Mouse (Mus musculus): ENCODE data around the gene Gap43. TPM values are rescaled to one million over a fixed set of nuclear protein-coding genes. Genes with fewer than 3 reads are reported as not detected.

Gene Gap43
- total and polyA plus RNA-seq, 2 experiments from 2014 or later: 874 to 2,398 TPM

GRCm38 (mm10) chr16:42275518-42276215 is 64.8 kb downstream of the Gap43 start:
- peak; percentile 66 for DNase-seq (ENCODE audit: low spot score)
- WGBS: 21% methylated on average over 14 of the region's 14 CpGs
- H3K4me2 ChIP-seq (ENCODE audit: low read depth, low read length, poor library complexity, severe bottlenecking): peak overlapping the region; percentile 36
- peak overlapping the region; percentile 51 for H3K27ac ChIP-seq (ENCODE audit: low read depth, low read length)
- no peaks in the 10 kb centered on the region for H3K9me3 ChIP-seq (ENCODE audit: low read length)
- TF ChIP-seq CTCF (IDR thresholded peaks at IDR 0.05): no peak
- H3K27me3 ChIP-seq (ENCODE audit: insufficient read depth, low read length): no peaks in the 10 kb centered on the region
- peaks cover 5% of the 10 kb centered on the region; the same call in 1 of the 2 replicates for H3K4me1 ChIP-seq (ENCODE audit: insufficient read depth, low read length)
- ATAC-seq (ENCODE audit: low FRiP score): peak; percentile 56
- peak overlapping the region; percentile 29; the same call in 1 of the 2 replicates for H3K9ac ChIP-seq (replicated peaks; ENCODE audit: low read length, poor library complexity, severe bottlenecking)
- H3K36me3 ChIP-seq (ENCODE audit: insufficient read depth, low read length): no peaks in the 10 kb centered on the region
- 0 out of 2 replicates have a peak overlapping the region, but pooled peaks have one; percentile 4 for H3K4me3 ChIP-seq (ENCODE audit: low read depth, low read length)

GRCm38 (mm10) chr16:42271213-42271612 is 69.2 kb downstream of the Gap43 start:
- no peak overlapping the region for H3K4me3 ChIP-seq (ENCODE audit: low read depth, low read length)

GRCm38 (mm10) chr16:42269587-42269967 is 70.9 kb downstream of the Gap43 start:
- DNase-seq (ENCODE audit: low spot score) (no peak), ATAC-seq (ENCODE audit: low FRiP score) (0 out of 2 replicates have a peak, but pooled peaks have one; percentile 10)
- WGBS: 34% methylated on average over 2 of the region's 2 CpGs
- Histone ChIP-seq H3K9me3 (ENCODE audit: low read length) (no peaks in the 10 kb centered on the region), H3K27me3 (ENCODE audit: insufficient read depth, low read length) (no peaks in the 10 kb centered on the region), H3K4me3 (ENCODE audit: low read depth, low read length) (no peak overlapping the region), H3K36me3 (ENCODE audit: insufficient read depth, low read length) (no peaks in the 10 kb centered on the region), H3K4me1 (ENCODE audit: insufficient read depth, low read length) (no peaks in the 10 kb centered on the region), H3K9ac (replicated peaks; ENCODE audit: low read length, poor library complexity, severe bottlenecking) (no peak overlapping the region), H3K27ac (ENCODE audit: low read depth, low read length) (no peak overlapping the region), H3K4me2 (ENCODE audit: low read depth, low read length, poor library complexity, severe bottlenecking) (no peak overlapping the region)
- TF ChIP-seq CTCF (IDR thresholded peaks at IDR 0.05): no peak

More at GRCm38 (mm10) chr16:42271213-42271612, 69.2 kb downstream of the Gap43 start:
- TF ChIP-seq CTCF (IDR thresholded peaks at IDR 0.05): no peak
- H3K9ac ChIP-seq (replicated peaks; ENCODE audit: low read length, poor library complexity, severe bottlenecking): no peak overlapping the region
- DNase-seq (ENCODE audit: low spot score) (no peak), ATAC-seq (ENCODE audit: low FRiP score) (no peak)
- H3K4me1 ChIP-seq (ENCODE audit: insufficient read depth, low read length): peaks cover 5% of the 10 kb centered on the region; the same call in 1 of the 2 replicates
- H3K27ac ChIP-seq (ENCODE audit: low read depth, low read length): no peak overlapping the region
- H3K4me2 ChIP-seq (ENCODE audit: low read depth, low read length, poor library complexity, severe bottlenecking): no peak overlapping the region
- H3K36me3 ChIP-seq (ENCODE audit: insufficient read depth, low read length): no peaks in the 10 kb centered on the region
- H3K27me3 ChIP-seq (ENCODE audit: insufficient read depth, low read length): no peaks in the 10 kb centered on the region
- no peaks in the 10 kb centered on the region for H3K9me3 ChIP-seq (ENCODE audit: low read length)
- 66% methylated on average over 1 of the region's 1 CpGs for WGBS

- 16% methylated on average over 2 of the region's 2 CpGs for WGBS
Measured at GRCm38 (mm10) chr16:42268843-42269586, 71.4 kb downstream of the Gap43 start.

GRCm38 (mm10) chr16:42265185-42265584 is 75.3 kb downstream of the Gap43 start:
- Histone ChIP-seq H3K36me3 (ENCODE audit: insufficient read depth, low read length) (no peaks in the 10 kb centered on the region), H3K9me3 (ENCODE audit: low read length) (no peaks in the 10 kb centered on the region), H3K27me3 (ENCODE audit: insufficient read depth, low read length) (no peaks in the 10 kb centered on the region), H3K9ac (replicated peaks; ENCODE audit: low read length, poor library complexity, severe bottlenecking) (no peak overlapping the region), H3K4me2 (ENCODE audit: low read depth, low read length, poor library complexity, severe bottlenecking) (no peak overlapping the region), H3K4me1 (ENCODE audit: insufficient read depth, low read length) (no peaks in the 10 kb centered on the region), H3K27ac (ENCODE audit: low read depth, low read length) (no peak overlapping the region), H3K4me3 (ENCODE audit: low read depth, low read length) (no peak overlapping the region)
- WGBS: 87% methylated on average over 3 of the region's 3 CpGs
- ATAC-seq (ENCODE audit: low FRiP score) (no peak), DNase-seq (ENCODE audit: low spot score) (no peak)
- TF ChIP-seq CTCF (IDR thresholded peaks at IDR 0.05): no peak

More at GRCm38 (mm10) chr16:42268843-42269586, 71.4 kb downstream of the Gap43 start:
- Histone ChIP-seq H3K27me3 (ENCODE audit: insufficient read depth, low read length) (no peaks in the 10 kb centered on the region), H3K4me2 (ENCODE audit: low read depth, low read length, poor library complexity, severe bottlenecking) (no peak overlapping the region), H3K27ac (ENCODE audit: low read depth, low read length) (0 out of 2 replicates have a peak overlapping the region, but pooled peaks have one; percentile 26), H3K4me1 (ENCODE audit: insufficient read depth, low read length) (no peaks in the 10 kb centered on the region), H3K4me3 (ENCODE audit: low read depth, low read length) (no peak overlapping the region), H3K36me3 (ENCODE audit: insufficient read depth, low read length) (no peaks in the 10 kb centered on the region), H3K9me3 (ENCODE audit: low read length) (no peaks in the 10 kb centered on the region), H3K9ac (replicated peaks; ENCODE audit: low read length, poor library complexity, severe bottlenecking) (no peak overlapping the region)
- DNase-seq (ENCODE audit: low spot score): peak; percentile 92
- TF ChIP-seq CTCF (IDR thresholded peaks at IDR 0.05): no peak
- ATAC-seq (ENCODE audit: low FRiP score): peak; percentile 82

All from midbrain, postnatal 0 days (tissue).